Mouse (Mus musculus): ENCODE measurements around the gene Elovl6.

The Elovl6 gene

GRCm38 (mm10) chr3:129602289-129602688 is 70.1 kb downstream of the Elovl6 start:
- in situ Hi-C loops (cut with MboI, MseI): no loop called here

- in situ Hi-C loops (cut with MboI, MseI): no loop called here
Observed at GRCm38 (mm10) chr3:129605487-129605886, 73.3 kb downstream of the Elovl6 start.

- in situ Hi-C loops (cut with MboI, MseI): no loop called here
Observed at GRCm38 (mm10) chr3:129605934-129606333, 73.8 kb downstream of the Elovl6 start.

- in situ Hi-C loops (cut with MboI, MseI): no loop called here
Observed at GRCm38 (mm10) chr3:129611626-129612025, 79.5 kb downstream of the Elovl6 start.

- in situ Hi-C loops (cut with MboI, MseI): no loop called here
Observed at GRCm38 (mm10) chr3:129612311-129613097, 80.3 kb downstream of the Elovl6 start.

- in situ Hi-C loops (cut with MboI, MseI): no loop called here
Observed at GRCm38 (mm10) chr3:129613756-129614155, 81.6 kb downstream of the Elovl6 start.

GRCm38 (mm10) chr3:129614216-129614615 is 82.1 kb downstream of the Elovl6 start:
- in situ Hi-C loops (cut with MboI, MseI): no loop called here

GRCm38 (mm10) chr3:129617450-129617849 is 85.3 kb downstream of the Elovl6 start:
- in situ Hi-C loops (cut with MboI, MseI): no loop called here

GRCm38 (mm10) chr3:129619194-129619775 is 87.1 kb downstream of the Elovl6 start:
- in situ Hi-C loops (cut with MboI, MseI): no loop called here

- in situ Hi-C loops (cut with MboI, MseI): no loop called here
Observed at GRCm38 (mm10) chr3:129620802-129621201, 88.6 kb downstream of the Elovl6 start.

- in situ Hi-C loops (cut with MboI, MseI): no loop called here
Observed at GRCm38 (mm10) chr3:129621255-129621654, 89.1 kb downstream of the Elovl6 start.

- in situ Hi-C loops (cut with MboI, MseI): no loop called here
Observed at GRCm38 (mm10) chr3:129622120-129622519, 90.0 kb downstream of the Elovl6 start.

GRCm38 (mm10) chr3:129622705-129623104 is 90.5 kb downstream of the Elovl6 start:
- in situ Hi-C loops (cut with MboI, MseI): no loop called here

GRCm38 (mm10) chr3:129624193-129624805 is 92.1 kb downstream of the Elovl6 start:
- in situ Hi-C loops (cut with MboI, MseI): no loop called here

- in situ Hi-C loops (cut with MboI, MseI): no loop called here
Observed at GRCm38 (mm10) chr3:129627281-129627680, 95.1 kb downstream of the Elovl6 start.

GRCm38 (mm10) chr3:129631018-129631417 is 98.9 kb downstream of the Elovl6 start:
- in situ Hi-C loops (cut with MboI, MseI): no loop called here

- in situ Hi-C loops (cut with MboI, MseI): no loop called here
Observed at GRCm38 (mm10) chr3:129631857-129632256, 99.7 kb downstream of the Elovl6 start.

GRCm38 (mm10) chr3:129633518-129633917 is 101.4 kb downstream of the Elovl6 start:
- in situ Hi-C loops (cut with MboI, MseI): no loop called here

- in situ Hi-C loops (cut with MboI, MseI): no loop called here
Observed at GRCm38 (mm10) chr3:129634260-129634901, 102.2 kb downstream of the Elovl6 start.

- in situ Hi-C loops (cut with MboI, MseI): no loop called here
Observed at GRCm38 (mm10) chr3:129637446-129637845, 105.3 kb downstream of the Elovl6 start.

GRCm38 (mm10) chr3:129639701-129640100 is 107.5 kb downstream of the Elovl6 start:
- in situ Hi-C loops (cut with MboI, MseI): no loop called here
